19 mouse cellular contexts compared by ENCODE assay signal in genomic region chr11:86594188-86594876, GRCm38 (mm10). TPM values are rescaled to one million over a fixed set of nuclear protein-coding genes. Genes with fewer than 3 reads are reported as not detected.
A peak's percentile ranks its signal among the peaks of the same experiment; 100 is the strongest.
DNase-seq lines count a peak whose midpoint lies in the region; ATAC-seq and TF ChIP-seq lines count a peak whose summit lies in the region.
"Had no signal": no experiment of that assay in that cellular context is flagged by ENCODE, and none has a peak within 500 bp of the region (broad histone marks: within the 10 kb centered on the region; RNA-seq: fewer than 3 reads in every experiment).

No protein-coding gene starts in this region.

- TF ChIP-seq POLR2A in myocyte (IDR thresholded peaks at IDR 0.05; ENCODE audit: insufficient read length, low read depth) = no peak

- H3K27ac ChIP-seq in forebrain, embryonic 12.5 days = no peak overlapping the region
- no peak overlapping the region for H3K27ac ChIP-seq in forebrain, embryonic 13.5 days
- peak overlapping the region; percentile 15; the same call in 1 of the 2 replicates for H3K27ac ChIP-seq in hindbrain, postnatal 0 days
- H3K27ac ChIP-seq in hindbrain, embryonic 14.5 days = no peak overlapping the region
- no peak overlapping the region for H3K27ac ChIP-seq in stomach, embryonic 16.5 days (ENCODE audit: low read length)
- H3K27ac ChIP-seq in stomach, postnatal 0 days (replicated peaks) = no peak overlapping the region
- H3K27ac ChIP-seq: embryonic facial prominence, embryonic 13.5 days; stomach, embryonic 15.5 days had no signal

- H3K79me2 ChIP-seq in myocyte (ENCODE audit: control insufficient read depth, insufficient read depth) = peaks cover 96% of the 10 kb centered on the region

- H3ac ChIP-seq in myocyte (ENCODE audit: control insufficient read depth, insufficient read length) = no peak overlapping the region

- no peak for ATAC-seq in forebrain, embryonic 12.5 days (ENCODE audit: low FRiP score)
- ATAC-seq in forebrain, embryonic 13.5 days = no peak
- ATAC-seq in hindbrain, postnatal 0 days = no peak
- ATAC-seq in hindbrain, embryonic 14.5 days (ENCODE audit: low FRiP score) = no peak
- no peak for ATAC-seq in stomach, embryonic 16.5 days (ENCODE audit: insufficient read depth, low FRiP score)
- ATAC-seq in stomach, postnatal 0 days (ENCODE audit: low FRiP score, low TSS enrichment) = no peak
- ATAC-seq: intestine, postnatal 0 days had no signal

- no peaks in the 10 kb centered on the region for H3K27me3 ChIP-seq in forebrain, embryonic 12.5 days
- H3K27me3 ChIP-seq in forebrain, embryonic 13.5 days = no peaks in the 10 kb centered on the region
- no peaks in the 10 kb centered on the region for H3K27me3 ChIP-seq in hindbrain, postnatal 0 days (ENCODE audit: insufficient read depth, low read length)
- no peaks in the 10 kb centered on the region for H3K27me3 ChIP-seq in hindbrain, embryonic 14.5 days (ENCODE audit: control insufficient read depth, insufficient read depth, low read length)
- H3K27me3 ChIP-seq in stomach, embryonic 16.5 days (ENCODE audit: control insufficient read depth, insufficient read depth, low read length) = no peaks in the 10 kb centered on the region
- no peaks in the 10 kb centered on the region for H3K27me3 ChIP-seq in stomach, postnatal 0 days (ENCODE audit: control insufficient read depth, insufficient read depth, low read length)
- H3K27me3 ChIP-seq in myocyte (ENCODE audit: control insufficient read depth, insufficient read depth, insufficient read length) = no peaks in the 10 kb centered on the region
- H3K27me3 ChIP-seq: embryonic facial prominence, embryonic 13.5 days; heart, embryonic 15.5 days; stomach, embryonic 15.5 days had no signal

- H3K4me1 ChIP-seq in forebrain, embryonic 12.5 days = no peaks in the 10 kb centered on the region; the same call in 1 of the 2 replicates
- H3K4me1 ChIP-seq in forebrain, embryonic 13.5 days = peaks cover 5% of the 10 kb centered on the region; the same call in 1 of the 2 replicates
- no peaks in the 10 kb centered on the region for H3K4me1 ChIP-seq in hindbrain, postnatal 0 days (ENCODE audit: insufficient read depth, low read length)
- H3K4me1 ChIP-seq in hindbrain, embryonic 14.5 days (replicated peaks; ENCODE audit: control insufficient read depth, insufficient read depth, low read length) = peaks cover 7% of the 10 kb centered on the region
- H3K4me1 ChIP-seq in stomach, embryonic 16.5 days (ENCODE audit: control insufficient read depth, insufficient read depth, low read length) = peaks cover 9% of the 10 kb centered on the region; the same call in 1 of the 2 replicates
- H3K4me1 ChIP-seq in stomach, postnatal 0 days (replicated peaks; ENCODE audit: control insufficient read depth, insufficient read depth) = no peaks in the 10 kb centered on the region

- WGBS in forebrain, embryonic 12.5 days = 88% methylated on average over 6 of the region's 6 CpGs
- 84% methylated on average over 6 of the region's 6 CpGs for WGBS in forebrain, embryonic 13.5 days
- 67% methylated on average over 6 of the region's 6 CpGs for WGBS in hindbrain, postnatal 0 days
- 75% methylated on average over 6 of the region's 6 CpGs for WGBS in hindbrain, embryonic 14.5 days
- 81% methylated on average over 6 of the region's 6 CpGs for WGBS in stomach, embryonic 16.5 days
- 82% methylated on average over 6 of the region's 6 CpGs for WGBS in stomach, postnatal 0 days

- no peak overlapping the region for H3K4me2 ChIP-seq in forebrain, embryonic 12.5 days
- H3K4me2 ChIP-seq in forebrain, embryonic 13.5 days = no peak overlapping the region
- no peak overlapping the region for H3K4me2 ChIP-seq in hindbrain, postnatal 0 days (ENCODE audit: low read depth, low read length)
- no peak overlapping the region for H3K4me2 ChIP-seq in hindbrain, embryonic 14.5 days (replicated peaks)
- no peak overlapping the region for H3K4me2 ChIP-seq in stomach, embryonic 16.5 days (ENCODE audit: low read depth, low read length)
- H3K4me2 ChIP-seq in stomach, postnatal 0 days (replicated peaks; ENCODE audit: low read depth) = no peak overlapping the region
- peak overlapping the region; percentile 78 for H3K4me2 ChIP-seq in myocyte (ENCODE audit: low read depth)
- H3K4me2 ChIP-seq: embryonic facial prominence, embryonic 13.5 days; heart, embryonic 15.5 days; stomach, embryonic 15.5 days had no signal

- DNase-seq in hindbrain, postnatal 0 days (ENCODE audit: low spot score) = no peak
- no peak for DNase-seq in hindbrain, embryonic 14.5 days (ENCODE audit: low spot score)
- no peak for DNase-seq in stomach, postnatal 0 days (ENCODE audit: low spot score)
- no peak for DNase-seq in B cell, adult 2 months
- DNase-seq: adrenal gland, postnatal 36 days; gastrocnemius, postnatal 14 days; kidney, postnatal 36 days; left cerebral cortex, postnatal 4 days; lung, adult 2 months; midbrain, embryonic 14.5 days; right cerebral cortex, postnatal 4 days had no signal

- no peaks in the 10 kb centered on the region for H3K9me3 ChIP-seq in forebrain, embryonic 12.5 days
- no peaks in the 10 kb centered on the region for H3K9me3 ChIP-seq in forebrain, embryonic 13.5 days (replicated peaks)
- no peaks in the 10 kb centered on the region for H3K9me3 ChIP-seq in hindbrain, postnatal 0 days (ENCODE audit: low read length)
- no peaks in the 10 kb centered on the region for H3K9me3 ChIP-seq in hindbrain, embryonic 14.5 days (ENCODE audit: control insufficient read depth, low read length)
- H3K9me3 ChIP-seq in stomach, embryonic 16.5 days (replicated peaks; ENCODE audit: control insufficient read depth, low read length) = no peaks in the 10 kb centered on the region
- no peaks in the 10 kb centered on the region for H3K9me3 ChIP-seq in stomach, postnatal 0 days (ENCODE audit: control insufficient read depth, low read length)
- H3K9me3 ChIP-seq: embryonic facial prominence, embryonic 13.5 days; heart, embryonic 15.5 days; stomach, embryonic 15.5 days had no signal

- no peak for TF ChIP-seq EP300 in stomach, postnatal 0 days (optimal IDR thresholded peaks at IDR 0.05)

- no peak for TF ChIP-seq CTCF in hindbrain, postnatal 0 days (IDR thresholded peaks at IDR 0.05; ENCODE audit: low read depth)
- TF ChIP-seq CTCF in stomach, postnatal 0 days (IDR thresholded peaks at IDR 0.05; ENCODE audit: low read depth) = no peak

- H3K4me3 ChIP-seq in forebrain, embryonic 12.5 days (replicated peaks) = no peak overlapping the region
- no peak overlapping the region for H3K4me3 ChIP-seq in forebrain, embryonic 13.5 days
- no peak overlapping the region for H3K4me3 ChIP-seq in hindbrain, postnatal 0 days (ENCODE audit: low read length)
- H3K4me3 ChIP-seq in hindbrain, embryonic 14.5 days (replicated peaks; ENCODE audit: low read length) = no peak overlapping the region
- no peak overlapping the region for H3K4me3 ChIP-seq in stomach, embryonic 16.5 days (replicated peaks; ENCODE audit: low read length)
- no peak overlapping the region for H3K4me3 ChIP-seq in stomach, postnatal 0 days (ENCODE audit: low read depth, low read length)
- no peak overlapping the region for H3K4me3 ChIP-seq in myocyte
- H3K4me3 ChIP-seq: embryonic facial prominence, embryonic 13.5 days; heart, embryonic 15.5 days; stomach, embryonic 15.5 days had no signal

- H3K9ac ChIP-seq in forebrain, embryonic 12.5 days = 0 out of 2 replicates have a peak overlapping the region, but pooled peaks have one; percentile 21
- no peak overlapping the region for H3K9ac ChIP-seq in forebrain, embryonic 13.5 days
- no peak overlapping the region for H3K9ac ChIP-seq in hindbrain, postnatal 0 days (replicated peaks; ENCODE audit: low read length)
- H3K9ac ChIP-seq in hindbrain, embryonic 14.5 days = no peak overlapping the region
- H3K9ac ChIP-seq in stomach, embryonic 16.5 days (ENCODE audit: low read length) = 0 out of 2 replicates have a peak overlapping the region, but pooled peaks have one; percentile 5
- H3K9ac ChIP-seq in stomach, postnatal 0 days (ENCODE audit: low read length) = no peak overlapping the region
- H3K9ac ChIP-seq: embryonic facial prominence, embryonic 13.5 days; heart, embryonic 15.5 days; stomach, embryonic 15.5 days had no signal

- no peaks in the 10 kb centered on the region for H3K36me3 ChIP-seq in forebrain, embryonic 12.5 days (replicated peaks)
- no peaks in the 10 kb centered on the region for H3K36me3 ChIP-seq in forebrain, embryonic 13.5 days (ENCODE audit: poor library complexity, severe bottlenecking)
- no peaks in the 10 kb centered on the region for H3K36me3 ChIP-seq in hindbrain, postnatal 0 days (ENCODE audit: insufficient read depth, low read length)
- H3K36me3 ChIP-seq in hindbrain, embryonic 14.5 days (replicated peaks; ENCODE audit: control insufficient read depth, insufficient read depth) = 0 out of 2 replicates have a peak, but pooled peaks cover 3% of the 10 kb centered on the region
- no peaks in the 10 kb centered on the region for H3K36me3 ChIP-seq in stomach, embryonic 16.5 days (ENCODE audit: control insufficient read depth, insufficient read depth, low read length)
- no peaks in the 10 kb centered on the region for H3K36me3 ChIP-seq in stomach, postnatal 0 days (ENCODE audit: control insufficient read depth, insufficient read depth, low read length)
- H3K36me3 ChIP-seq in myocyte (ENCODE audit: control insufficient read depth, insufficient read depth) = peaks cover 15% of the 10 kb centered on the region
- H3K36me3 ChIP-seq: heart, embryonic 15.5 days; stomach, embryonic 15.5 days had no signal

RNA-seq across cellular contexts. Expression of gene Tubd1, which starts 49.5 kb away (rescaled TPM):
- 10.7 and 11.0 TPM in 2 replicates for polyA plus RNA-seq in forebrain, embryonic 12.5 days (2016; fragmentation: Nextera tagmentation; extraction: Ambion mirVana)
- 9.9 and 10.7 TPM in 2 replicates for polyA plus RNA-seq in forebrain, embryonic 13.5 days (2015; fragmentation: Nextera tagmentation; extraction: Ambion mirVana)
- total RNA-seq in hindbrain, postnatal 0 days (2014; rRNA removed) = 1.8 and 2.6 TPM in 2 replicates
- 6.4 and 7.2 TPM in 2 replicates for polyA plus RNA-seq in hindbrain, postnatal 0 days (2015; fragmentation: Nextera tagmentation; extraction: Ambion mirVana)
- 5.8 and 6.1 TPM in 2 replicates for polyA plus RNA-seq in hindbrain, embryonic 14.5 days (2014; fragmentation: Nextera tagmentation; extraction: Ambion mirVana)
- polyA plus RNA-seq in stomach, embryonic 16.5 days (2015; fragmentation: Nextera tagmentation; extraction: Ambion mirVana) = 10.4 and 11.8 TPM in 2 replicates
- polyA plus RNA-seq in stomach, postnatal 0 days (2015; fragmentation: Nextera tagmentation; extraction: Ambion mirVana) = 7.6 and 7.8 TPM in 2 replicates
- 6.6 TPM for polyA plus RNA-seq in myocyte (2012; fragmentation: generic; extraction: Trizol)

RNA-seq across cellular contexts. Expression of gene Rps6kb1, which starts 49.7 kb away (rescaled TPM):
- polyA plus RNA-seq in forebrain, embryonic 12.5 days (2016; fragmentation: Nextera tagmentation; extraction: Ambion mirVana) = 65.2 and 69.9 TPM in 2 replicates
- 62.6 and 63.9 TPM in 2 replicates for polyA plus RNA-seq in forebrain, embryonic 13.5 days (2015; fragmentation: Nextera tagmentation; extraction: Ambion mirVana)
- total RNA-seq in hindbrain, postnatal 0 days (2014; rRNA removed) = 21.9 and 34.2 TPM in 2 replicates
- 67.3 and 67.7 TPM in 2 replicates for polyA plus RNA-seq in hindbrain, postnatal 0 days (2015; fragmentation: Nextera tagmentation; extraction: Ambion mirVana)
- 45.1 and 51.9 TPM in 2 replicates for polyA plus RNA-seq in hindbrain, embryonic 14.5 days (2014; fragmentation: Nextera tagmentation; extraction: Ambion mirVana)
- polyA plus RNA-seq in stomach, embryonic 16.5 days (2015; fragmentation: Nextera tagmentation; extraction: Ambion mirVana) = 58.4 and 60.0 TPM in 2 replicates
- polyA plus RNA-seq in stomach, postnatal 0 days (2015; fragmentation: Nextera tagmentation; extraction: Ambion mirVana) = 40.7 and 42.3 TPM in 2 replicates
- 13.0 TPM for polyA plus RNA-seq in myocyte (2012; fragmentation: generic; extraction: Trizol)

Comparison
In these comparisons a context has a peak if more than half of its experiments do, and no peak if none do; other contexts are left out.
1. H3K9ac ChIP-seq: peak in forebrain, embryonic 12.5 days (single experiment) and stomach, embryonic 16.5 days (single experiment); none in forebrain, embryonic 13.5 days (single experiment), hindbrain, postnatal 0 days (single experiment), hindbrain, embryonic 14.5 days (single experiment) and stomach, postnatal 0 days (single experiment).